Mouse (Mus musculus) small intestine, adult 2 months (tissue): ENCODE results near the gene Snrpa1. TPM values are rescaled to one million over a fixed set of nuclear protein-coding genes. Genes with fewer than 3 reads are reported as not detected.
A peak's percentile ranks its signal among the peaks of the same experiment; 100 is the strongest.
"Not testable (repeated sequence)": the region's sequence is repeated elsewhere in the genome, so short reads cannot be mapped to it uniquely, and the experiment has no call there.

Experiments used
- H3K27ac ChIP-seq: fragments of 200-500 bp; 2 replicates; pipeline ENCODE4 v1.5.1; 2012; ENCODE audit warnings: low read depth, low read length, control low read depth, inconsistent platforms; ENCODE audit not compliant: insufficient read depth
- H3K27me3 ChIP-seq: fragments of 200-500 bp; 2 replicates; pipeline ENCODE4 v1.6.1; 2012; ENCODE audit warnings: mild to moderate bottlenecking, moderate library complexity, low read length, inconsistent platforms; ENCODE audit not compliant: control insufficient read depth, insufficient read depth
- H3K36me3 ChIP-seq: fragments of 200-500 bp; 2 replicates; pipeline ENCODE4 v1.6.1; 2012; ENCODE audit warnings: mild to moderate bottlenecking, low read length, control low read depth, inconsistent platforms; ENCODE audit not compliant: control insufficient read depth, insufficient read depth
- H3K4me1 ChIP-seq: fragments of 200-500 bp; 2 replicates; pipeline ENCODE4 v1.6.1; 2012; ENCODE audit warnings: low read length, inconsistent platforms, mixed read lengths; ENCODE audit not compliant: control insufficient read depth, insufficient read depth, insufficient read length
- H3K4me3 ChIP-seq: fragments of 200-500 bp; 2 replicates; pipeline ENCODE4 v1.5.1; 2012; ENCODE audit warnings: low read depth, mild to moderate bottlenecking, control low read depth, inconsistent platforms, low read length, moderate library complexity
- CTCF ChIP-seq: fragments of 200-500 bp; IDR thresholded peaks from 2 replicates; pipeline ENCODE4 v1.5.1; 2012; ENCODE audit warnings: low read depth, mild to moderate bottlenecking, control low read depth, inconsistent platforms, low read length, moderate library complexity, mixed read lengths; ENCODE audit not compliant: insufficient replicate concordance, insufficient read length; ENCODE audit errors: extremely low read depth
- POLR2A ChIP-seq: fragments of 200-500 bp; IDR thresholded peaks from 2 replicates; pipeline ENCODE4 v1.6.1; 2012; ENCODE audit warnings: low read depth, mild to moderate bottlenecking, control low read depth, inconsistent platforms, low read length, moderate library complexity
- WGBS: fragments of 180-500 bp; shearing (Covaris S2); methylation state at CpG from one replicate; pipeline ENCODE4 v1.1.7; 2018; 5-methylcytosine and 5-hydroxymethylcytosine counted together
- polyA plus RNA-seq: library from polyadenylated mRNA; depleted of rRNA; stranded (reverse); fragments of >200 nt; gene quantifications from 2 replicates; pipeline ENCODE4 v1.2.3, GENCODE M21; 2012

The Snrpa1 gene
- polyA plus RNA-seq, 1 experiment, result 4.7 TPM

DNA sequence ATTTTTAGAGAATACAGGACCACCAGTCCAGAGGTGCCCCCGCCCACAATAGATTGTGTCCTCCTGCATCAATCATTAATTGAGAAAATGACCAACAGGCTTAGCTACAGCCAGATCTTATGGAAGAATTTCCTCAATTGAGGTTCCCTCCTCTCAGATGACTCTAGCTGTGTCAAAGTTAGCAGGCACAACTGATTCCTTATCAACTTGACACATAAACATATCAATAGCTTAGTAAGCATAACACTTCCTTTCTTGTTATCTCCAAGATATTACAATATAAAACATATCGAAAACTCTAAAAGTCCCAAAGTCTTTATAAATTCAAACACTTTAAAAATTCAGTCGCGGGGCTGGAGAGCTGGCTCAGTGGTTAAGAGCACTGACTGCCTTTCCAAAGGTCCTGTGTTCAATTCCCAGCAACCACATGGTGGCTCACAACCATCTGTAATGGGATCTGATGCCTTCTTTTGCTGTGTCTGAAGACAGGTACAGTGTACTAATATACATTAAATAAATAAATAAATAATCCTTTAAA is 4.8 kb upstream of the Snrpa1 start:
- Histone ChIP-seq H3K27ac (no peak overlapping the region), H3K27me3 (no peaks in the 10 kb centered on the region), H3K4me3 (no peak overlapping the region), H3K36me3 (no peaks in the 10 kb centered on the region), H3K4me1 (no peaks in the 10 kb centered on the region)
- WGBS, result 93% methylated on average over 4 of the region's 4 CpGs
- no peak for TF ChIP-seq CTCF
- TF ChIP-seq POLR2A, result no peak

DNA sequence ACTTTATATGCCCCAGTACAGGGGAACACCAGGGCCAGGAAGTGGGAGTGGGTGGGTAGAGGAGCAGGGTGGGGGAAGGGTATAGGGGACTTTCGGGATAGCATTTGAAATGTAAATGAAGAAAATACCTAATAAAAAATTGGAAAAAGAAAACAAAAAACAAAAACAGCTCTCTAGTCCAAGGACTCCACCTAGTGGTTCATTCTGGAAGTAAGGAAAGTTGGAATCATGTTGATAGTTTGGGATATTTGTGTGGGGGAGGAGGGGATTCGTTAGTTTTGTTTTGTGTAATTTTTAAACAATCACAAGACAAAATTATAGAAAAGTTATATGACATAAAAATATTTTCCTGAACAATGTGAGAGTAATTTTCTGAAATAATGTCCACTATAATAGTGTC is 3.4 kb upstream of the Snrpa1 start:
- not testable (repeated sequence) for H3K4me3 ChIP-seq, H3K4me1 ChIP-seq, H3K27me3 ChIP-seq, H3K36me3 ChIP-seq, H3K27ac ChIP-seq
- 2% methylated on average over 2 of the region's 2 CpGs for WGBS

DNA sequence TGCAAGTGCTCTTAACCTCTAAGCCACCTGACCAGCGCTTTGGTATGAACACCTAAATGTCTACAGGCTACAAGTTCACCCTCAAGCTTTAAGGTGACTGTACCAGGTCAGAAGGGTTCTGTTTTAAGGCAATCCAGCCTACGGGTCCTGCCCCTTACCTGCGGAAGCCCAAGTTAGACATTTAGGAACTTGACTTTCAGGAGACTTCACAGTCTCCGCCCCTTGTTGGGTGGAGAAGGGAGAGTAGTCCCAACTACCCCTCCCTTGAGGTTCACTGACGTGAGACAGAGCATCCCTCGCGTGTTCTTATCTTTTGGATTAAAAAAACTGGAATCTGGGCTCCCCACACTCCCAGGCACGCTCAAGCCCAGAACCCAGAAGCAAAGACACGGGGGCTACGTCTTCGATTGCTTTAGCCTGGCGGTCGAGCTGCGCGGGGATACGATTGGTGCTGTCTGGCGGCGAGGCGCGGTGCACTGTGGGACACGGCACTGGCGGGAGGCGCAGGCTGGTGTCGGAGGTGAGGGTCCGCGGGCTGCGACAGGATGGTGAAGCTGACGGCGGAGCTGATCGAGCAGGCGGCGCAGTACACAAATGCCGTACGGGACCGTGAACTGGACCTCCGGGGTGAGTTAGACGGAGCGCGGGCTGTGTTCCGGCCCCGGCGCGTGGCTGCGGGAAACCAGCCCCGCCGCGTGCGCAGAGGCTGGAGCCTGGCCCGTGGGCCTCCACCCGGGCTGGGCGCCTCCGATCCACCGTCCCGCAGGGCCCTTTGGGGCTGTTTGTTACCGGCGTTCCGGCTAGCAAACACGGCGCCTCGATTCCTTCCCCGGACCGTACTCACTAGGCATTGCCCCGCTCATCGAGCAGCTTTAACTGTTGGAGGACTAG is 1.5 kb downstream of the Snrpa1 start:
- Histone ChIP-seq H3K4me3 (peak overlapping the region; percentile 78), H3K27me3 (no peaks in the 10 kb centered on the region), H3K4me1 (no peaks in the 10 kb centered on the region; the same call in 1 of the 2 replicates), H3K36me3 (peaks cover 11% of the 10 kb centered on the region), H3K27ac (no peak overlapping the region)
- peak; percentile 32; the same call in 1 of the 2 replicates for TF ChIP-seq POLR2A
- TF ChIP-seq CTCF, result no peak
- under 1% methylated on average over 64 of the region's 64 CpGs for WGBS

DNA sequence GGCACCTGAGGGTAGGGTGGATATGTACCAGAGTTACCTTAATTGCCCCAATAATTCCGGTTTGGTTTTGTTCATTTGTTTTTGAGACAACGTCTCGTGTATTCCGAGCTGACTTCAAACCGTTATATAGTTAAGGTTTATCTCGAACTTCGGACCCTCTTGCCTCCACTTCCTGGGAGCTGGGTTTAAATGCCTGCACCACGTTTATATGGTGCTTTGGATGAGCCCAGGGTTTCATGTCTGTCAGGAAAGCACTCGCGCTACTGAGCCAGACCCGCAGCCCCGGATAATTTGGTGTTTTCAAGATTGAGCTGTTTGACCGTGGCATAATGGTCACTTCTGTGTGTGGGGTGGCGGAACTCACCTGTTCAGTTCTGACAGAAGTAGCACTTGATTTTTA is 2.3 kb downstream of the Snrpa1 start:
- H3K4me3 ChIP-seq, result peak overlapping the region; percentile 78
- WGBS, result 1% methylated on average over 14 of the region's 14 CpGs
- peaks cover 15% of the 10 kb centered on the region for H3K36me3 ChIP-seq
- no peaks in the 10 kb centered on the region; the same call in 1 of the 2 replicates for H3K4me1 ChIP-seq
- no peaks in the 10 kb centered on the region for H3K27me3 ChIP-seq
- H3K27ac ChIP-seq, result no peak overlapping the region
- TF ChIP-seq CTCF, result no peak
- no peak for TF ChIP-seq POLR2A

DNA sequence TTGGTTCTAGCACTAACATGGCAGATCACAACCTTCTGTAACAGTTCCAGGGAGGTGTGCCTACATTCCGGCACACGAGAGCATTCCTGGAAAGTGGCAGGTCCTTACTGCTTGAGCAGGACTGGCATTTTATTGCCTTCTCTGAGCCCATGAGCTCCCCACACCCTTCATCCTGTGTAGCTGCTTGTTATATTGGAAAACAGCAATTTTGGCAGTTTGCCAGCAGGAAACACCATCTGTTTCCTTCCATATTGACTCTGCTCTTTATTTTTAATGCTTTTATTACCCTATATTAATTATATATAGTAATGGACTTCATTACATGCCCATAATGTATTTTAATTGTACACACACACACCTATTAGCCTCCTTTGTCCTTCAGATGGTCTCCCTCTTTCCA is 17.6 kb downstream of the Snrpa1 start:
- Histone ChIP-seq H3K4me3 (no peak overlapping the region), H3K27ac (peak overlapping the region; percentile 33; the same call in 1 of the 2 replicates), H3K36me3 (peaks cover 22% of the 10 kb centered on the region), H3K27me3 (no peaks in the 10 kb centered on the region), H3K4me1 (peaks cover 15% of the 10 kb centered on the region; the same call in 1 of the 2 replicates)
- WGBS, result 21% methylated on average over 2 of the region's 2 CpGs
- no peak for TF ChIP-seq CTCF
- no peak for TF ChIP-seq POLR2A

DNA sequence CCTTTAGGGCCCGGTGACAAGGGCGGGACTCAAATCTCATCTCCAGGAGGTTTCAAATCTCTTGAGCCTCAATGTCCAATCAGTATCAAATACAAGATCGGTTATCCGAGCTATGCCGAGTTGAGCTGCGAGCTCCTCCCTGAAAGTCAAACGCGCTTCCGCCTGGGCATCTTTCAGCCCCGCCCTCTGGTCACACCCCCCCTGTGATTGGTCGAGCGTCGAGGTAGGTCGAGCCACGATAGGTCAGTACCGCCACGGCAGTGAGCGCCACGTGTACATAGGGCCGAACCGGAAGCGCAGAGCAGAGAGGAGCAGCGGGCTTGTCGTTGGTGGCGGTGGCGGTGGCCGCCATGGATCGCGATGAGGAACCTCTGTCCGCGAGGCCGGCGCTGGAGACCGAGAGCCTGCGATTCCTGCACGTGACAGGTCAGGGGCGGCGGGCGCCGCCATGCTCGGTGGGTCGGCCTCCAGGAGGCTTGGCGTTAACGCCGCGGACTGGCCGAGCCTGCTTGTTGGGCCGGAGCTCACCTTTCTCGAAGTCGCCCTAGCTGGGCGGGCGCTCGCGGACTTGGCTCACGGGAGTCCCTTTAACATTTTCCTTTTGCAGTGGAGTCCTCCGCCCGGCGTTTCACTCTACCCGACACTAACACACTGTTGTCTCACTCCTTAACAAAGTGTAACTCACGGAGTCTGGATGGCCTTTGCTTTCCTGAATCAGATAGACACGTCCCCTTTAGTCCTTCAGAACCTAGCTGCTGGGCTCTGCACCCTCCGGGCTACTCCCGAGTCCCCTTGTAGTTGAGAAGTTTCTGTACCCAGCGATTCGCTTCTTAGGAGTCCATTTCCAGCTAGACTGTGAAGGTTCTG is 20.8 kb downstream of the Snrpa1 start, which contains the start of gene Selenos:
TSS of gene Selenos (plus strand) at position 286 of the 867 bp plus-strand sequence.
- WGBS, result under 1% methylated on average over 65 of the region's 65 CpGs
- H3K4me3 ChIP-seq, result peak within 1 kb of the TSS; percentile 83
- peaks cover 15% of the 10 kb centered on the region; the same call in 1 of the 2 replicates for H3K4me1 ChIP-seq
- TF ChIP-seq POLR2A, result peak; percentile 88
- no peak for TF ChIP-seq CTCF
- H3K36me3 ChIP-seq, result peaks cover 22% of the 10 kb centered on the region
- no peaks in the 10 kb centered on the region for H3K27me3 ChIP-seq
- H3K27ac ChIP-seq, result peak within 1 kb of the TSS; percentile 45

DNA sequence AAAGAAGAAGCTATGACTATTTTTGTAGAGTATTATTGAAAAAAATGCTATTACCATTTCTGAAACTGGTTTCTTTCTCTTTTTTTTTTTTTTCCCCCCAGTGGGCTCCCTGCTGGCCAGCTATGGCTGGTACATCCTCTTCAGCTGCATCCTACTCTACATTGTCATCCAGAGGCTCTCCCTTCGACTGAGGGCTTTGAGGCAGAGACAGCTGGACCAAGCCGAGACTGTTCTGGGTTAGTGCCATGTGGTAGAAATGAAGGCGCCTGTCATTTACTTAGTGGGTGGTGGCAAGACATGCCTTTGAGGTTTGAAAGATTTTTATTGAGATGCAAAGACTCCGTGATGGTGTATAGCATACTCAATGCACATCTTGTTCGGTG is 21.4 kb downstream of the Snrpa1 start:
- peaks cover 21% of the 10 kb centered on the region for H3K36me3 ChIP-seq
- 33% methylated on average over 5 of the region's 5 CpGs for WGBS
- H3K4me3 ChIP-seq, result peak overlapping the region; percentile 83
- no peak overlapping the region for H3K27ac ChIP-seq
- TF ChIP-seq CTCF, result no peak
- TF ChIP-seq POLR2A, result no peak
- peaks cover 15% of the 10 kb centered on the region; the same call in 1 of the 2 replicates for H3K4me1 ChIP-seq
- no peaks in the 10 kb centered on the region for H3K27me3 ChIP-seq
